Mouse (Mus musculus) liver, postnatal 0 days (tissue): ENCODE results near the gene Sptlc2.

Source experiments
- CTCF ChIP-seq: sonication (generic); IDR thresholded peaks from 2 replicates; pipeline ENCODE4 v1.5.1; 2016; ENCODE audit warnings: antibody characterized with exemption, low read depth
- EP300 ChIP-seq: IDR thresholded peaks from 2 replicates; pipeline ENCODE4 v1.6.1; 2016; ENCODE audit warnings: antibody characterized with exemption, low read depth, mild to moderate bottlenecking

DNA sequence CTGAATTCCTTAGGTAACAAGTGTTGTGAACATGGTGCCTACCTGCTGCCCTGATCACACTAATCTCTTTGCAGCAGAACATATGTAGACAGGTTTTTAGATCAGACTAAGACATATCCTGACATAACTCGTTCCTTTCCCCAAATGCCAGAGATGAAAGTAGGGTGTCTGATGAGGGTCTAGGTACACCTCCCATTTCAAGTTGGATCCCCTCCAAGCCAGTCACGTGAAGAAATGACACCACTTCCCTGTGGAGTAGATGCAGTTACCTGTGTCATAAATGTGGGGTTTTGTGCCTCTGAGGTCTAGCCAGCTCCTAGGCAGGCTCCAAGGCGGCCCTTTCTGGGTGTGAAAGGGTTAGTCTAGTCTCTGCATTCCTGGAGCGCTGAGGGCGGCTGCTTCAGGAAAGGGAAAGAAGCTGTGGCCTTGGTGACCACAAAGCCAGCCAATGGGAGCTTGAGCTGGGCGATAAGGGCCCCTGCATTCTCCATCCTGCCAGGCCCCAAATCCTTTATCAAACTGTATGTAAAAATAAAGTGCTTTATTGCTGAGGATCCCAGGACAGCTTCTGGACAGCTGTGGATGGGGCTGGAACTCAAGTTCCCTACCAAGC lies 109.9 kb downstream of the Sptlc2 start:
- TF ChIP-seq EP300 (no peak), CTCF (no peak)
